Mouse (Mus musculus) hindbrain, embryonic 14.5 days (tissue): ENCODE measurements around the gene Mtpn. TPM values are rescaled to one million over a fixed set of nuclear protein-coding genes. Genes with fewer than 3 reads are reported as not detected.

ENCODE experiments used
- ATAC-seq: fragments of 200-750 bp; cut with Nextera tagmentation; 2 replicates; pipeline ENCODE4 v1.8.0; 2017; ENCODE audit warnings: moderate number of reproducible peaks, mild to moderate bottlenecking, moderate TSS enrichment, moderate library complexity; ENCODE audit not compliant: low FRiP score
- DNase-seq: peaks from one replicate; pipeline ENCODE4 v3.0.0-alpha.2; 2015; ENCODE audit warnings: low spot score
- H3K27ac ChIP-seq: fragments of 300-500 bp; sonication (generic); 2 replicates; pipeline ENCODE4 v1.5.1; 2014; ENCODE audit warnings: mild to moderate bottlenecking, moderate library complexity
- H3K27me3 ChIP-seq: fragments of 300-500 bp; sonication (generic); 2 replicates; pipeline ENCODE4 v1.6.1; 2014; ENCODE audit warnings: mild to moderate bottlenecking, low read length, mixed read lengths; ENCODE audit not compliant: control insufficient read depth, insufficient read depth
- H3K36me3 ChIP-seq: fragments of 300-500 bp; sonication (generic); replicated peaks from 2 replicates; pipeline ENCODE4 v1.6.1; 2014; ENCODE audit not compliant: control insufficient read depth, insufficient read depth
- H3K4me1 ChIP-seq: fragments of 300-500 bp; sonication (generic); replicated peaks from 2 replicates; pipeline ENCODE4 v1.6.1; 2014; ENCODE audit warnings: antibody characterized with exemption, low read length, mixed read lengths; ENCODE audit not compliant: control insufficient read depth, insufficient read depth
- H3K4me2 ChIP-seq: fragments of 300-500 bp; sonication (generic); replicated peaks from 2 replicates; pipeline ENCODE4 v1.6.1; 2014; ENCODE audit warnings: mild to moderate bottlenecking, moderate library complexity
- H3K4me3 ChIP-seq: fragments of 300-500 bp; sonication (generic); replicated peaks from 2 replicates; pipeline ENCODE4 v1.5.1; 2014; ENCODE audit warnings: mild to moderate bottlenecking, low read length
- H3K9ac ChIP-seq: fragments of 300-500 bp; sonication (generic); 2 replicates; pipeline ENCODE4 v1.6.1; 2014
- H3K9me3 ChIP-seq: fragments of 300-500 bp; sonication (generic); 2 replicates; pipeline ENCODE4 v1.6.1; 2016; ENCODE audit warnings: low read length; ENCODE audit not compliant: control insufficient read depth
- WGBS: fragments of 180-500 bp; shearing (Covaris S2); extraction: QIAGEN DNeasy Blood & Tissue Kit; methylation state at CpG from one replicate; pipeline ENCODE4 v1.1.7; 2014; 5-methylcytosine and 5-hydroxymethylcytosine counted together
- polyA plus RNA-seq: library from polyadenylated mRNA; unstranded; fragments of >200 nt; fragmentation: Nextera tagmentation; extraction: Ambion mirVana; gene quantifications from 2 replicates; pipeline ENCODE4 v1.2.1, GENCODE M21; 2014

Gene Mtpn
- 171 and 188 TPM in 2 replicates for polyA plus RNA-seq

DNA sequence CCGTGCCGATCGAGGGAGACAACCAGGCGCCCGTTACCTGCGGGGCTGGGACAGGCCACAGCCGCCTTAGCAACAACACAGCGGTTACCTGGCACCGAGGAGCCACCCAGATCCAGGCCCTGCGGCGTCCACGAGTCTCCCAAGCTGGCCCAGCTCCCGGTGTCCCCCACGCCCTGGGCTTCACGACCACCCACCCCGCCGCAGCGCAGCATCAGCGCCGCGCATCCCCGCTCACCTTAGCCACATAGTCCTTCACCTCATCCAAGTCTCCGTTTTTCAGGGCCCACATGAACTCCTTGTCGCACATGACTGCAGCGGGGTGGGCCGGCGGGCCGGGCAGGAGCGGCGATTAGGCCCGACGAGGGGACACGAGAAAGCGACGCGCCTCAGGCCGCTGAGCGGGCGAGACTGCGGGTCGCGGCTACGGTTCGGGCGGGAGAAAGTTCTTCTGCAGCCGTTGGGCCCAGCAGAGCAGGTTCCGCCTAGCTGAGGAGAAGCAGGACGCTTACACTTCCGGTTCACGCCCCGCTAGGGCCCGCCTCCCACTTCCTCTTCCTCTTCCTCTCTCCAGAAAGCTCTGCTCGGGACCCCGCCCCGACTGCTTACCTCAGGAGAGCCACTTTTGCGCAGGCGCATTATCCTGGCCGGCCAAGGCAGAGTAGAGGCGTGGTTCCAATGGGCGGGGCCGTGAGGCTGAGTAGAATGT lies at the start of gene Mtpn:
TSS of gene Mtpn (minus strand) at position 585 of the 706 bp plus-strand sequence.
- H3K4me3 ChIP-seq: peak within 1 kb of the TSS; percentile 99
- peak; percentile 99 for ATAC-seq
- H3K27ac ChIP-seq: peak within 1 kb of the TSS; percentile 82
- WGBS: 1% methylated on average over 61 of the region's 61 CpGs
- peaks cover 15% of the 10 kb centered on the region for H3K4me1 ChIP-seq
- DNase-seq: peak; percentile 98
- H3K4me2 ChIP-seq: peak within 1 kb of the TSS; percentile 78
- H3K9me3 ChIP-seq: no peaks in the 10 kb centered on the region
- H3K9ac ChIP-seq: peak within 1 kb of the TSS; percentile 95
- H3K36me3 ChIP-seq: no peaks in the 10 kb centered on the region
- H3K27me3 ChIP-seq: no peaks in the 10 kb centered on the region

DNA sequence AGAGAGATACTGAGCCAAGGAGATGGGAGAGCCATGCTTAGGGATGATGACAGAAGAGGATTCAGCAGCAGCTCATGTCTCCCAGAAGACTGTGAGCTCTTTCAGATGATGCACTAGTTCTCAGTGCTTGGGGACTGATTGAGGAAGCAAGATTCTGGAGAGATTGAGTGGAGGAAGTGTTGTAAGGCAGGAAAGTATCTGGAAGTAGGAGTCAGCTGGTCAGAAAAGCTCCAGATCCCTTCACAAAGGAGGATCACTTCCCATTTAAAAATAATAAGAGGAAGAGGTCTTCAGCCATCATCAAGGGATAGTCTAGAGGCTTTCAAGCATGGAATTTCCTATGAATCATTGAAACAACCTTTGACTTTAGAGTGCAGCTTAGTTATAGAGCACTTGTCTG lies 29.0 kb upstream of the Mtpn start:
- no peaks in the 10 kb centered on the region for H3K9me3 ChIP-seq
- no peaks in the 10 kb centered on the region for H3K27me3 ChIP-seq
- DNase-seq (no peak), ATAC-seq (no peak)
- no peak overlapping the region for H3K27ac ChIP-seq
- H3K4me3 ChIP-seq: no peak overlapping the region
- H3K4me2 ChIP-seq: no peak overlapping the region
- H3K4me1 ChIP-seq: no peaks in the 10 kb centered on the region
- H3K36me3 ChIP-seq: no peaks in the 10 kb centered on the region
- H3K9ac ChIP-seq: no peak overlapping the region

DNA sequence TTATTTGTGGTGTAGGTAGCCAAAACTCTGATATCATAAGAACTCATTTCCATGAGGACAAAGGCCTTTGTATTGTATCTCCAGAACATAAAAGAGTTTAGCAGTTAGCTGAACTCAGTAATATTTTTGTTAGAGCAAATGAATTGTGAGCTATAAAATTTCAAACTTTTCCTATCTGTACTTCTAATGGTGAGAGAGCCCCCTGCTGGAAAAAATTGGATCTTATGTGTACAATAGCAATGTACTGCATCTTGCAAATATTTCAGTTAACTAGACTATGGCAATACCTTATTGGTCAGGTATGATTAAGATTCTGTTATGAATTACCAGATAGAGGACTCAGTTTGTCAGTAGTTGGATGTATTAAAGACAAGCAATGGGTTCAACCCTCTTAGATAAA lies 28.1 kb upstream of the Mtpn start:
- no peak for ATAC-seq
- Histone ChIP-seq H3K9me3 (no peaks in the 10 kb centered on the region), H3K4me3 (no peak overlapping the region), H3K27me3 (no peaks in the 10 kb centered on the region), H3K4me2 (no peak overlapping the region), H3K4me1 (no peaks in the 10 kb centered on the region), H3K36me3 (no peaks in the 10 kb centered on the region), H3K27ac (no peak overlapping the region), H3K9ac (no peak overlapping the region)
- DNase-seq: peak; percentile 68

DNA sequence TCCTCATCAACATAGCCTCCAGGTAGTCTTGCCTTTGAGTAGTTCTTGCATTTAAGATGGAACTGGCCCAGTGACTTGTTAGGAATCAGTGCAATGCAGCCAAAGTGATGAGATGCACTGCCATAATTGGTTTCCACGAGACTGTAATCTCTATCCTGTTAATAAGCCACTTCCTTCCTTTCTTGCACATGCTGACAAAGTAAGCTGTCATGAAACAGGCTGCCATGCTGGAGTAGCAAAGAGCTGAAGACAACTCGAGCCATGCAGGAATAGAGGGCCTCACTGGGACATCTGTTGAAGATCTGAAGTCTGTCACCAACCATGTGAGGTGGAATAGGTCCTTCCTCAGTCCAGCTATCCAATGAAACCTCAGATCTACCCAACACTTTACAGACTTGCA lies 20.3 kb upstream of the Mtpn start:
- Histone ChIP-seq H3K9me3 (no peaks in the 10 kb centered on the region), H3K9ac (no peak overlapping the region), H3K4me1 (no peaks in the 10 kb centered on the region), H3K27me3 (no peaks in the 10 kb centered on the region), H3K4me3 (no peak overlapping the region), H3K27ac (no peak overlapping the region), H3K36me3 (no peaks in the 10 kb centered on the region), H3K4me2 (no peak overlapping the region)
- ATAC-seq (no peak), DNase-seq (no peak)
- 55% methylated on average over 2 of the region's 2 CpGs for WGBS

DNA sequence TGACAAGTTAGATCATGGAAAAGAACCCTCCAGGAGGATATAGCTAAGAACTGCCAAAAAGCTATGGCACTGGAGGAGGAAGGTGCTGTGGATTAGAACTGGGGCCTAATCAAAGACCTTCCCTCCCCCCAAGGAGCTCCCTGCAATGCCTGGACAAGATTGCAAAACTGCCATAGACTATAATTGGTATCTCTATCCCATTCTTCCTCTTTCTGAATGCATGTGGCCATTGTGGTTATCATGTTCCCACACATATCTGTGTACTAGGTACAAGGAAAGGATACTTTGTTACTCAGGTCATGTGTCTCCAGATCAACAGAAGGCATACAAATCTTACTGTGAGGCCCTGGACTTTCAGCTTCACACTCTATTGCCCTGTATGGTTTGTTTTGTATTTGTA lies 4.7 kb upstream of the Mtpn start:
- no peaks in the 10 kb centered on the region for H3K4me1 ChIP-seq
- H3K9ac ChIP-seq: no peak overlapping the region
- peaks cover 6% of the 10 kb centered on the region for H3K9me3 ChIP-seq
- H3K27ac ChIP-seq: no peak overlapping the region
- no peaks in the 10 kb centered on the region for H3K27me3 ChIP-seq
- no peaks in the 10 kb centered on the region for H3K36me3 ChIP-seq
- H3K4me2 ChIP-seq: no peak overlapping the region
- no peak for ATAC-seq
- no peak for DNase-seq
- no peak overlapping the region for H3K4me3 ChIP-seq

DNA sequence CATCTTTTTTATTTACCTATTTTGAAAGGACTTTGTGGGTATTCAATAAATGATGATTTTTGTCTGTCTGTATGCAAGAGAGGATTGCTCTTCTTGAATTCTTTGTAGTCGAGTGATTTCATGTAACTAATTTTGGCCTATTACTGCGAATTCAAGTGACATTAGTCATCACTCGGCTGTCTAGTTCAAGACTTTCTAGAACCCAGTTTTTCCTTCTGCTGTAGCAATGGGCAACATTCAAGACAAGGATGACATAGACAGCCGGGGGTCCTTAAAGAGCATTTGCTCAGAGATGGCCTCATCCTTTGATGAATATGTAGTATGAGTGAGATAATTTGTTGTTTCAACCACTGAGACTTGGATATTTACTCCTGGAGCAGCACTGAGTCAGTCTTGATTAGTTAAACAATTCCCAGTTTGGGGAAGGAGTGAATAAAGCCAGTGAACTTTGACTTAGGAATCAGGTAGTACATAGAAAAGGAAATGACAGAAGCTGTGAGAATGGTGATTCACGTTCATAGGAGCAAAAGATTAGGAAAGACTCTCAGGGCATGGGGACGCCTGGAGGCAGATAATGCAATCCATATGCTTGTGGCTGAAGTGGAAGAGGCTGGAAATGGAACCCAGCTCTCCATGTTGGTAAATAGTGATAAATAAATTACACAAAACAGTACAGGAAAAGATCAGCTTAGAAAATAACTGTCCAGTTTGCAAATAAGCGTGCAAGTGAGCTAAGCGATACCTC lies 3.1 kb upstream of the Mtpn start:
- H3K4me3 ChIP-seq: no peak overlapping the region
- H3K9ac ChIP-seq: no peak overlapping the region
- DNase-seq: no peak
- H3K27ac ChIP-seq: no peak overlapping the region
- H3K4me1 ChIP-seq: peaks cover 10% of the 10 kb centered on the region
- no peaks in the 10 kb centered on the region for H3K36me3 ChIP-seq
- H3K4me2 ChIP-seq: no peak overlapping the region
- no peak for ATAC-seq
- WGBS: 84% methylated on average over 8 of the region's 8 CpGs
- peaks cover 5% of the 10 kb centered on the region for H3K9me3 ChIP-seq
- no peaks in the 10 kb centered on the region for H3K27me3 ChIP-seq

DNA sequence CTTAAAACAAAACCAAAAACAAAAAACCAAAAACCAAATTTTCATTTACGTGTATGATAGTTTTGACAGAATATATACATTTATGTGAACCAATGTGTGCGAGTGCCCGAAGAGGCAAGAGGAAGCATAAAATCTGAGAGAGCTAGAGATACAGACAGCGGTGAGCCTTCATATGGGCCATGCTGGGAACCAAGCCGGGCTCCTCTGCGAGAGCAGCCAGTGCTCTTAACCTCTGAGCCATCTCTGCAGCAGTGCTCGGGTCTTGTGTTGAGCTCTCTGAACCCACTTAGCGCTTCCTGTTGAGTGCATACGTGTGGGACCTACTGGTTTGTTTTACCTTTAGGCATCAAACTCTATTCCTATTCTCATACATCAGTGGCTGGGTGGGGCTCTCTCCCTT lies 689 bp upstream of the Mtpn start:
- no peak for ATAC-seq
- H3K27me3 ChIP-seq: no peaks in the 10 kb centered on the region
- no peaks in the 10 kb centered on the region for H3K36me3 ChIP-seq
- H3K9ac ChIP-seq: no peak overlapping the region
- WGBS: 89% methylated on average over 9 of the region's 9 CpGs
- H3K27ac ChIP-seq: no peak overlapping the region
- no peaks in the 10 kb centered on the region for H3K9me3 ChIP-seq
- H3K4me1 ChIP-seq: peaks cover 15% of the 10 kb centered on the region
- no peak for DNase-seq
- no peak overlapping the region for H3K4me2 ChIP-seq
- H3K4me3 ChIP-seq: no peak overlapping the region

DNA sequence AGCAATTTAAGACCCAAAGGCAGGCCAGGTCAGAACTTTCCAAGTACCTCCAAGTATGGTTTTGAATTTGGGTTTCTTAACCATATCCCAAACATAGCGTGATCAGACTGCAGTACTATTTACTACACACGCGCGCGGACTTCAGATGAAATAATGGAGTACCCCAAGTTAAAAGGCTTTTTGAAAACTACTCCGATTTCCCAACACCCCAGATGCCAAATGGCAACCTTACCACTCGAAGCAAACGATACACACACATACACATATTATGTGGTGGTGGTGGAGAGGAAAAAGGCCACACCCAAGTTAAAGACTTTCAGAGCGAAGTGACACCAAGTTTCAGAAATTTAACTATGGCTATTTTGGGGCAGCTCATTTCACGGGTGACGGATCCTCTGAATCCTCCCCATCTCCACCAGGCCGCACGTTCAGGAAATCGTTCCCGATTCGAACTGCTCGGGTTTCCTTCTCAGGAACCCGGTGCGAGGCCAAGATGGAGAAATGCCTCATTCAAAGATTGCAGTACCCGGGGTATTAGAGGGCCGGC lies 858 bp downstream of the Mtpn start:
- ATAC-seq: no peak
- H3K36me3 ChIP-seq: no peaks in the 10 kb centered on the region
- peak overlapping the region; percentile 82 for H3K27ac ChIP-seq
- peaks cover 15% of the 10 kb centered on the region for H3K4me1 ChIP-seq
- 7% methylated on average over 21 of the region's 21 CpGs for WGBS
- H3K9ac ChIP-seq: peak overlapping the region; percentile 95
- peak overlapping the region; percentile 99 for H3K4me3 ChIP-seq
- H3K27me3 ChIP-seq: no peaks in the 10 kb centered on the region
- H3K9me3 ChIP-seq: no peaks in the 10 kb centered on the region
- DNase-seq: no peak
- peak overlapping the region; percentile 78 for H3K4me2 ChIP-seq

DNA sequence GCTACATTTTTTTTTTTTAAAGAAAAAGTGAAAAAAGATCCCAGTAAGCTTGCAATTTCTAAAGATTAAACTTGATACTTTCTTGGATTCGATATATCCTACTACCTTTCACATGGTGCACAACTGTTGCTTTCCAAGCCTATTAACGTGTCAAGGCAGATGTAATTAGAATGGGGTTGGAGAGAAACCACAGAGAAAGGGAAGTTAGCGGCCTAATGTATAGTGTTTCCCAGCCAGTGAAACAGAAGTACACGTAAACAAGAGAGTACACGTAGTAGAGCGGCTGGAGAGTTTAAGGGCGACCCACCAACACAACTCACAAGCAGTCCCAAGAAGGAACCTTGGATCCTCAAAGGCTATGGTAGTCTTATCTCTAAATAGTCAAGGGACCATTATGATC lies 3.7 kb downstream of the Mtpn start:
- no peak for DNase-seq
- no peak for ATAC-seq
- Histone ChIP-seq H3K36me3 (no peaks in the 10 kb centered on the region), H3K27me3 (no peaks in the 10 kb centered on the region), H3K4me3 (no peak overlapping the region), H3K4me1 (peaks cover 15% of the 10 kb centered on the region), H3K4me2 (no peak overlapping the region), H3K27ac (no peak overlapping the region), H3K9ac (no peak overlapping the region), H3K9me3 (no peaks in the 10 kb centered on the region)
- 86% methylated on average over 7 of the region's 7 CpGs for WGBS
